Mouse (Mus musculus) cerebellum, postnatal 36 days (tissue): Measurements from ENCODE around the gene Ldb2.

Experiments used
- DNase-seq, 2 experiments: peaks; one replicate each; pipeline ENCODE4 v3.0.0; 2021 to 2022; ENCODE audit warnings: mixed read lengths in 2 of 2

The Ldb2 gene

DNA sequence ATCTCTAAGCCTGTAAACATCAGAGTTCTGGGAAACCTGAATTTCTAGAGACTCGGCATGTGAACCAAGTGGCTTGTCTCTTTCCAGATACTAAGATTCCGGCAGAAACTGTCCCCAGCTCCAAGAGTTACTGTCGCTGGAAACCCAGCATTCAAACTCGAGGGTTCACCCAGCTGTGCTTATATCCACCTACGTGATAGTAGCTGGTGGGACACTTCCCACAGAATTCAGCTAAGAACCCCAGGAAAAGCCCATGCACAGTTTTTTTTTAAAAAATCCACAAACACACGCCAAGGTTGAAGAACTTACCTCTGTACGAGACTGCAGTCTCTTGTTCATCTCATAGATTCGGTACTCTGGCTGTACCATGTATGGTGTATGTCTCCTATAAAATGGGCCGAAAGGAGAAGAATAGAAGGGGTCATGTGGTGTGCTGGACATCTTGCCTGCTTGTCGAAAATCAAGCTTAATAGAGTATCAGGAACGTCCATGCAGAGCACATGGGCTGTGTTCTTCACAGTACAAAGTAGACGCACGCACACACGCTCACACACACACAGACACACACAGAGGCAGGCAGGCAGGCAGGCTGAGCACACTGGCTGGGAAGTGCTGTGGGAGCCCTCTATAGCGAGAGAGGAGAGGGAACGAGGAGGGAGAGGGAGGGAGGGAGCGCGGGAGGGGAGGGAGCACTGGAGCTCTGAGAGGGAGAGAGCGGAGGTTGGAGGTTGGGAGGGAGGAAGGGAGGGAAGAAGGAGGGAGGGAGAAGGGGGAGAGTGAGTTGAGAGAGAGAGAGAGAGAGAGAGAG, at the start of gene Ldb2:
Ldb2 (minus strand) TSS at position 628 of the 808 bp plus-strand sequence.
- peak; percentile 4 to 17 for DNase-seq

GRCm38 (mm10) chr5:44831287-44831686, 31.8 kb upstream of the Ldb2 start:
- no peak for DNase-seq

GRCm38 (mm10) chr5:44815506-44815905, 16.0 kb upstream of the Ldb2 start:
- DNase-seq: no peak

GRCm38 (mm10) chr5:44805960-44806359, 6.5 kb upstream of the Ldb2 start:
- DNase-seq: no peak

- no peak for DNase-seq
Observed at GRCm38 (mm10) chr5:44801100-44801499, 1.6 kb upstream of the Ldb2 start.

- no peak for DNase-seq
Observed at GRCm38 (mm10) chr5:44799861-44800260, 381 bp upstream of the Ldb2 start.

- DNase-seq: no peak
Observed at GRCm38 (mm10) chr5:44798493-44798892, 987 bp downstream of the Ldb2 start.

DNA sequence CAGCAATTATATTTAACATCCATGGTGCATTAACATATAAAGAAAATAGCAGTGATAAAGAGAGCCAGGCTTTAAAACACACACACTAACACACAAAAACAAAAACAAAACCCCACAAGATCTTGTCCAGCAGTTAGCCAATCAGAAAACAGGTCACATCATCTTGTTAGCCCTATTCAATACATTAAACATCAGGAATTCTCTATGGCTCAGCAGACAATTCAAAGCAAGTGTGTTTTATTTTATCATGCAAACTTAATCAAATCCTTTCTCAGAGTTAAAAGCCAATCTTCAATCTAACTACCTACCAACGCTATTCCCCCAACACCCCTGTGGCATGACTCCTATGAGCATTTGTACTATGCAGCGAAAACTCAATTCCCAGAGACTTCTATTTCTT, 1.4 kb downstream of the Ldb2 start:
- DNase-seq: no peak

DNA sequence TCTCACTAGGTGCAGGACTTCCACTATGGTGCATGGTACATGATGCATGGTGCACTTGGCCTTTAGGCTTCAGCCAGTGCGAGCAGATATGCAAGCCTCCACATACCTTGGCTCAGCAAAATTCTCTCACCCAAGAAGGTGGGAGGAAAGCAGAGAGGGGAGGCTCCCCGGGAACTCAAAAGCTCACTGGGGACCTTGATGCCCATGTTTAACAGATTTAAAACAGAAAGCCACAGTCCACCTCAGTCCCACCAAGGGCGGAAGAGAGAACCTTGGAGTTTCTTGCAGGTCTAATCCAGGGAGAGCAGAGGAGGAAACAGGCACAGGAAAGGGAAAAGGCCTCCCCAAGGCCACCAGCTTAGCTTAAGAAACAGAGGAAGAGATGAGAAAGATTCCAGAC, 14.9 kb downstream of the Ldb2 start:
- DNase-seq: no peak

GRCm38 (mm10) chr5:44779340-44779739, 20.1 kb downstream of the Ldb2 start:
- DNase-seq: no peak

DNA sequence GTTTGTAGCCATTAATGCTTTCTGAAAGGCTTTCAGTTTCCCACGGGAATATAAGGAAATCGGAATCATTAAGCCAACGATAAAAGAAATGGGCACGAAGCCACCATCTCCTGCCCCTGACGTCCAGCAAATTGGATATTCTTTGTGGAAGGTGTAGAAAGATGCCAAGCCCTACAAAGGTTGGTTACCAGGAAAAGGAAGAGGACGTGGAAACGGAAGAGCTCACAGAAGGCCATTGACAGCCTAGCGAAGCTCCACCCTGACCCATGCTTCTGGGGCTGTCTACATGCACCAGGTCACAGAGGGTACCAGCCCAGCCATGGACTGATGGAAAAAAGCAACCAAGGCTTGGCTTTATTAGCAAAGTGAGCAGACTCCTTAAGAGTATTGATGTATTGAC, 31.0 kb downstream of the Ldb2 start:
- DNase-seq: no peak

- no peak for DNase-seq
Observed at GRCm38 (mm10) chr5:44764911-44765310, 34.6 kb downstream of the Ldb2 start.

GRCm38 (mm10) chr5:44759178-44759577, 40.3 kb downstream of the Ldb2 start:
- DNase-seq: no peak

- no peak for DNase-seq
Observed at GRCm38 (mm10) chr5:44754156-44754910, 45.1 kb downstream of the Ldb2 start.

GRCm38 (mm10) chr5:44745706-44746105, 53.8 kb downstream of the Ldb2 start:
- DNase-seq: no peak

GRCm38 (mm10) chr5:44736366-44736765, 63.1 kb downstream of the Ldb2 start:
- DNase-seq: no peak

DNA sequence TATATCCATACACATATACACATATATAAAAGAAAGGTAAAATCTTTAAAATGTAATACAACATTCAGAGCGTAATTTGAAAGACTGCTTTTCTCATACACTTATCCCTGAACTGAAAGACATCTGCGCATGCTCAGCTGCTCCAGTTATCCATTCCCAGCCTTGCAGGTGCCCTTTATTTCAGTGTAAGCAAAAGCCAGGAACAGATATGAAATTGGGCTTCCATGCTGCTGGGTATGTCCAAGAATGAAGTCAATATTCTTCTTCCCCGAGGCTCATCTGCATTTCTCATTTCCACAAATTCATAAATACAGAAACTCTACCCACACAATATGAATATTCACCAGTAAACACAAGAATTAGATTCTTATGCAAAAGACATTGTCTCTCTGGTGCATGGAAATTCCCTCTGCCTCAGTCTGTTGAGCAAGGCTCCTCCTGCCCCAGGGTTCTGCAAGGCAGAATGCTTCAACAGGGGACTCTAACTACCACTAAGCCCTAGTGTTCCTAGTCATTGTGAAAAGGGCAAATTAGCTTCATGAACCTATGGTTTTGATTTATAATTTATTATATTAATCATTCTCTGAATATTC, 65.3 kb downstream of the Ldb2 start:
- DNase-seq: no peak

DNA sequence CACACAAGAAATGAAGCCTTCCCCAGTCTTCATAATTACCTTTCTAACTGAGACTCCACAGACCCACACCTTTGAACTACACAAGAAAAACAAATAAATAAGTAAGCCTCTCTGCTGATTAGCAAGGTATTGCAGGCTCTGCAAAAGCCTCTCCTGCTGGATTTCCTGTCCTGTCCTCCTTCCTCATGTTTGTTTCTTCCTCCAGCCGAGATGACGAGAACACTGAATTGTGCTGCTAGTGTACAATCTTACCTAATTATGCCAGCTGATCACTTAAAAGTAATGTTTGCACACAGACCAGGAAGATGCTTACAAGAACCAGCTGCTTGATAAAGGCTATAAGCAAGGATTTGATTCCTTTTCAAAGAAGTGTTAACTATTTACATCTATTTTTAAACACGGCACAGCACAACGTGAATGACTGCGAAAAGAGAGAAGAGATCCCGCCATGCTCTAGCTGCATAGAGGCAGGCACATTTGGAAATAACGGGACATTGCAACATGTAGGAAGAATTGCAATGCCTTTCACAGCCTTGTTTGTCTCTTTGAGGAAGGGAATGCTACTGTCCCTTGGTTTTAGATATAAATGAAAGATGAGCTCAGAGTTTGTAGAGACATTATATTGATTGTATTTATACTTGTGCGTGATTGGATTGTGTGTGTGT, 69.7 kb downstream of the Ldb2 start:
- DNase-seq: no peak

DNA sequence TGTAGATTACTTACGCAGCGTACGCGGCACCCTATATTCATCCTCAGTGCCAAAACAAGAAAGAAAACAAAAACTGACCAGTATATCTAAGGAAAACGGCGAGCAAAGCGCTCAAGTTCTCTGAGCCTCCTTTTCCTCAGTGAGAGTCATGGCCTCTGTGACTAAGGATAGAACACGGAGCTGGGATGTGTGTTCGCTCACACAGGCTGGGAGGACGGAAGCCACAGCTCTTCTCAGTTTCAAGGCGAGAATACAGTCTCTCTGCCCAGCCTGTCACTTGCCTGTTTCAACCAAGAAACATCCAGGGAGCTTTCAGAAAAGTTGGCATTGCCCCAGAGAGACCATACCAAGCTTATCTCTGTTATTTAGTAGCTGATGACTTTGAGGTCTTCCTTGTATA, 71.5 kb downstream of the Ldb2 start:
- no peak for DNase-seq

DNA sequence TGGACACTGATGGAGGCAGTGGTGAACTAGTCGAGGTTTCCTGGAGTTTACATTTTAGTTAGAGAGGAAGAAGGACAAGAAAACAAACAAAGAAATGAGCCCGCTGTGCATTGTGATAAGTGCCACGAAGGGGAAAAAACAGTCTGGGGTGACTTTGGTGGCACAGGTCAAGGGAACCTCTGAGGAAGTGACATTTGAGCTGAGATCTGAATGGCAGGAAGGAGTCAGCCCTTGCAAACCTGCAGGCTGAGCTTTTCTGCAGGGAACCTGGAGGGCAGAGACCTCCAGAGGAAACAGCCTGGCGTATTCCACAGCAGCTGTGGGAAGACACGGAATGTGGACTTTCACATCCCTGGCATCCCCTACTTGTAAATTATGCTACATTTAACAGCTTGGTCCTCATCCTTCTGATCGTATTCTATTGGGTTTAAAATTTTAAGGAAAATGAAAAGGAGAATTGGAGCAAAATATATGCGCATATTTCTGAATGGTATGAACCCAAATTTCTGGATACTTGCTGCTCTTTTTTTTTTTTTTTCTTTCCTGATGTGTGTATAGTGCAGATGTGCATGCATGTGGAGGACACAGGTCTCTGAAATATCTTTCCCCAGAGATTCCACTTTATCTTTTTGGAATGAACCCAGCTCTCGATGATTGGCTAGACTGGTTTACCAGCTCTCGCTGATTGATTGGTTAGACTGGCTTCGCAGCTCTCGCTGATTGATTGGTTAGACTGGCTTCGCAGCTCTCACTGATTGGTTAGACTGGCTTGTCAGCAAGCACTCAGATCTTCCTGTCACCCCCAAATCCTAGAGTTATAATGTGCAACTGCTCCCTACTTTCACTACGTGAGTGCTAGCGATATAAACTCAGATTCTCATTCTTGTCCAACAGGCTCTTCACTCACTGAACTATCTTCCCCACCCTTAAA, 72.7 kb downstream of the Ldb2 start:
- no peak for DNase-seq

DNA sequence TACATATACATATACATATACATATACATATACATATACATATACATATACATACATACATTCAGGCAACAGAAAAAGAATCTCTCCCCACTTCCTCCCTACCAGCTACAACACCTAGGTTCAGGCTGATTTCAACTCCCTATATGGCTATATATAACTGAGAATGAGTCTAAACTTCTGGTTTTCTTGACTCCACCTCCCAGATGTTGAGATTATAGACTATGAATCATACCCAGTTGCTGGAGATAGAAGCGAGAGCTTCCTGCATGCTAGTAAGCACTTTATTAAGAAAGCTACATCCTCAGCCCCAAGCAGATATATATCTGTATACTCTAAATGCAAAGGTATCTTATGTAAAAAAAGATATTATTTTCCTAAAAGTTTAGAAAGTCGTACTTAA, 74.0 kb downstream of the Ldb2 start:
- no peak for DNase-seq

GRCm38 (mm10) chr5:44719872-44720271, 79.6 kb downstream of the Ldb2 start:
- no peak for DNase-seq
